In the genomic region with DNA sequence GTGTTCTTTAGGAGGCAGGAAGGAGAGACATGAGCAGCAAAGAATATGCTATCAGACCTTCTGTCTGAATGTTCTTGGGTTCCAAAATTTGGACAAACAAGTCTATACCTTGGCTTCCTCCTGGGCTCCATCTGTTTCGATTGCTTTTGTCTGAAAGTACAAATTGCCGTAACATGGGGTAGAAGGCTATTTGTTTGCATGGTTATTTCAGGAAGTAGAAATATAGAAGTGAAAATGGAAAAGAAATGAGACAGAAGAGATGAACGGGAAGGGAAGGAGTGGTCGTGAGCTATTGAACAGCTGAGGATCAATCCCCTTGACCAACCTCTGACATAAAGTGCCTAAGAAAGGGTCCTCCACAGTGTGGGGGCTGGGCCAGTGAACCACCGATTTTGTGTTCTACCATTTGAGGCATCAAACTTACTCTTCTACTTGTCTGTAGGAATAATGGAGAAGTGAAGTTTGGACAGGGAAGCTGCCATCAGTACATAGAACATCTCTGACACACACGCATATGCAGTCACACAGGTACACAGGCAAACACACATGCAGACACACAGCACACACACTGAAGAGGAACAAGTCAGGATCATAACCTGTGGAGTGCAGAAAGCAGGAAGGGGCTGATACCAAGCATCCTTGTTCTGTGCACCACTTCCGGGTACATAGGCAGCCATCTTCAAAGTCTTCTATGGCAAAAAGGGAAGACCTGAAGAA, we compare ENCODE assay signal across 26 mouse cellular contexts. TPM values are rescaled to one million over a fixed set of nuclear protein-coding genes. Genes with fewer than 3 reads are reported as not detected.
A peak's percentile ranks its signal among the peaks of the same experiment; 100 is the strongest.
DNase-seq lines count a peak whose midpoint lies in the region; ATAC-seq lines count a peak whose summit lies in the region.
"Had no signal": no experiment of that assay in that cellular context is flagged by ENCODE, and none has a peak within 500 bp of the region (broad histone marks: within the 10 kb centered on the region; RNA-seq: fewer than 3 reads in every experiment).

No protein-coding gene starts in this region.

- H3K36me3 ChIP-seq in embryonic facial prominence, embryonic 13.5 days: no peaks in the 10 kb centered on the region
- no peaks in the 10 kb centered on the region for H3K36me3 ChIP-seq in embryonic facial prominence, embryonic 10.5 days (replicated peaks)
- H3K36me3 ChIP-seq: heart, embryonic 10.5 days; heart, embryonic 13.5 days had no signal

- H3K4me1 ChIP-seq in embryonic facial prominence, embryonic 13.5 days: no peaks in the 10 kb centered on the region
- H3K4me1 ChIP-seq in embryonic facial prominence, embryonic 10.5 days: peaks cover 3% of the 10 kb centered on the region

- ATAC-seq in embryonic facial prominence, embryonic 13.5 days (ENCODE audit: insufficient number of reproducible peaks, insufficient read depth, low FRiP score, low TSS enrichment, low read depth): 0 out of 2 replicates have a peak, but pooled peaks have one; percentile 37
- peak; percentile 81 for ATAC-seq in granulocyte monocyte progenitor cell, adult 5-6 weeks (replicated peaks; ENCODE audit: poor library complexity, severe bottlenecking)
- ATAC-seq in megakaryocyte progenitor cell, adult 5-6 weeks (replicated peaks; ENCODE audit: poor library complexity): peak; percentile 32
- ATAC-seq: forebrain, embryonic 14.5 days; forebrain, postnatal 0 days; hindbrain, postnatal 0 days; inflammation-experienced regulatory T-cells, adult 6 months had no signal

- 89% methylated on average over 7 of the region's 7 CpGs for WGBS in embryonic facial prominence, embryonic 13.5 days
- 90% methylated on average over 7 of the region's 7 CpGs for WGBS in embryonic facial prominence, embryonic 10.5 days

- H3K9ac ChIP-seq in embryonic facial prominence, embryonic 13.5 days: no peak overlapping the region
- H3K9ac ChIP-seq: forebrain, postnatal 0 days; heart, embryonic 13.5 days; hindbrain, embryonic 14.5 days had no signal

- H3K27ac ChIP-seq in embryonic facial prominence, embryonic 13.5 days: no peak overlapping the region
- H3K27ac ChIP-seq in embryonic facial prominence, embryonic 10.5 days (replicated peaks): no peak overlapping the region
- H3K27ac ChIP-seq: heart, adult 2 months; heart, embryonic 10.5 days; heart, embryonic 13.5 days; hindbrain, embryonic 14.5 days; hindbrain, postnatal 0 days had no signal

- H3K27me3 ChIP-seq in embryonic facial prominence, embryonic 13.5 days: no peaks in the 10 kb centered on the region
- H3K27me3 ChIP-seq in embryonic facial prominence, embryonic 10.5 days (replicated peaks; ENCODE audit: low read depth, poor library complexity, severe bottlenecking): no peaks in the 10 kb centered on the region
- H3K27me3 ChIP-seq: heart, embryonic 13.5 days had no signal

- no peaks in the 10 kb centered on the region for H3K9me3 ChIP-seq in embryonic facial prominence, embryonic 13.5 days
- H3K9me3 ChIP-seq in embryonic facial prominence, embryonic 10.5 days: 0 out of 2 replicates have a peak, but pooled peaks cover 3% of the 10 kb centered on the region
- H3K9me3 ChIP-seq: heart, embryonic 10.5 days; heart, embryonic 13.5 days had no signal

- no peak for DNase-seq in embryonic facial prominence, embryonic 10.5 days (ENCODE audit: low spot score)
- peak; percentile 42 for DNase-seq in A20 (ENCODE audit: low read depth, low spot score)
- no peak for DNase-seq in testis, postnatal 14 days (ENCODE audit: low spot score)
- no peak for DNase-seq in right cerebral cortex, adult 18-20 months
- DNase-seq in adrenal gland, postnatal 10 days: no peak
- DNase-seq: adrenal gland, adult 2 months; adrenal gland, postnatal 25 days; cerebellum, adult 11-12 months; cerebellum, adult 8-10 months; cerebellum, postnatal 10 days; cerebellum, postnatal 36 days; forebrain, postnatal 0 days; gastrocnemius, postnatal 25 days; heart, adult 2 months; heart, postnatal 14 days; heart, postnatal 4 days had no signal

- no peak overlapping the region for H3K4me2 ChIP-seq in embryonic facial prominence, embryonic 13.5 days
- H3K4me2 ChIP-seq: heart, embryonic 13.5 days; hindbrain, embryonic 14.5 days had no signal

- no peak overlapping the region for H3K4me3 ChIP-seq in embryonic facial prominence, embryonic 13.5 days
- no peak overlapping the region for H3K4me3 ChIP-seq in embryonic facial prominence, embryonic 10.5 days
- H3K4me3 ChIP-seq: heart, adult 2 months; heart, embryonic 10.5 days; heart, embryonic 13.5 days had no signal

RNA-seq across cellular contexts. Expression of a gene that starts 27.6 kb away (rescaled TPM):
- polyA plus RNA-seq in embryonic facial prominence, embryonic 13.5 days (2015; fragmentation: Nextera tagmentation; extraction: Ambion mirVana): 2.9 and 3.9 TPM in 2 replicates
- 2.0 and 2.6 TPM in 2 replicates for polyA plus RNA-seq in embryonic facial prominence, embryonic 10.5 days (2016; fragmentation: Nextera tagmentation; extraction: Ambion mirVana)
- 0.81 and 1.7 TPM in 2 replicates for total RNA-seq in granulocyte monocyte progenitor cell, adult 5-6 weeks (2014; fragmentation: Nextera tagmentation)
- 1.2 and 2.4 TPM in 2 replicates for total RNA-seq in granulocyte monocyte progenitor cell, adult 5-6 weeks (2017)
- total RNA-seq in megakaryocyte progenitor cell, adult 5-6 weeks (2015): 1.2 and 1.8 TPM in 2 replicates
- 1.2 and 1.8 TPM in 2 replicates for total RNA-seq in megakaryocyte progenitor cell, adult 5-6 weeks (2017)
- 10 to 100 TPM; 11.2 to 14.4 TPM for total RNA-seq in adrenal gland, postnatal 10 days (2021)
- total RNA-seq: MEL had no signal
